Mouse (Mus musculus) bone marrow, adult 2 months (tissue): ENCODE measurements around the gene Cyp27b1. TPM values are rescaled to one million over a fixed set of nuclear protein-coding genes. Genes with fewer than 3 reads are reported as not detected.

Experiments
- H3K27ac ChIP-seq: fragments of 200-500 bp; 2 replicates; pipeline ENCODE4 v1.5.1; 2012; ENCODE audit warnings: low read depth, mild to moderate bottlenecking, control low read depth, inconsistent platforms, low read length; ENCODE audit not compliant: control insufficient read depth, poor library complexity, insufficient read depth
- H3K4me1 ChIP-seq: fragments of 200-500 bp; 2 replicates; pipeline ENCODE4 v1.6.1; 2011; ENCODE audit warnings: low read length; ENCODE audit not compliant: control insufficient read depth, insufficient read depth
- H3K4me3 ChIP-seq: fragments of 200-500 bp; replicated peaks from 2 replicates; pipeline ENCODE3; 2011; ENCODE audit warnings: mild to moderate bottlenecking, low read depth, low read length, control low read depth; ENCODE audit not compliant: control insufficient read depth
- CTCF ChIP-seq: fragments of 200-500 bp; IDR thresholded peaks from 2 replicates; pipeline ENCODE4 v1.5.1; 2011; ENCODE audit warnings: low read length, control low read depth; ENCODE audit not compliant: control insufficient read depth, insufficient read depth
- POLR2A ChIP-seq: fragments of 200-500 bp; IDR thresholded peaks from 2 replicates; pipeline ENCODE4 v1.6.1; 2011; ENCODE audit warnings: low read depth, mild to moderate bottlenecking, control low read depth, low read length, borderline replicate concordance; ENCODE audit not compliant: control insufficient read depth
- WGBS: fragments of 180-500 bp; shearing (Covaris S2); methylation state at CpG from one replicate; pipeline ENCODE4 v1.1.7; 2018; 5-methylcytosine and 5-hydroxymethylcytosine counted together
- polyA plus RNA-seq: library from polyadenylated mRNA; stranded (reverse); fragments of >200 nt; gene quantifications from 2 replicates; pipeline ENCODE4 v1.2.4, GENCODE M21; 2011; ENCODE audit warnings: low replicate concordance; ENCODE audit not compliant: missing spikeins, insufficient read depth, insufficient read length

The Cyp27b1 gene
- polyA plus RNA-seq, 1 experiment: not detected

GRCm38 (mm10) chr10:127018422-127018821 lies 29.6 kb upstream of the Cyp27b1 start:
- WGBS: 83% methylated on average over 16 of the region's 16 CpGs
- Histone ChIP-seq H3K4me1 (no peaks in the 10 kb centered on the region), H3K4me3 (no peak overlapping the region), H3K27ac (no peak overlapping the region)
- no peak for TF ChIP-seq CTCF
- no peak for TF ChIP-seq POLR2A

GRCm38 (mm10) chr10:127030336-127031296 lies 17.4 kb upstream of the Cyp27b1 start, which contains the start of gene Tsfm:
Tsfm (minus strand) TSS chr10:127030840.
- Histone ChIP-seq H3K4me3 (peak within 1 kb of the TSS; percentile 92), H3K27ac (peak within 1 kb of the TSS; percentile 18; the same call in 1 of the 2 replicates), H3K4me1 (no peaks in the 10 kb centered on the region)
- TF ChIP-seq POLR2A (peak; percentile 81; the same call in 1 of the 2 replicates), CTCF (peak; percentile 97)
- WGBS: 4% methylated on average over 56 of the region's 56 CpGs

- TF ChIP-seq CTCF (no peak), POLR2A (no peak)
- no peak overlapping the region for H3K27ac ChIP-seq
- no peaks in the 10 kb centered on the region for H3K4me1 ChIP-seq
- WGBS: 77% methylated on average over 8 of the region's 8 CpGs
- H3K4me3 ChIP-seq: no peak overlapping the region
Measured at GRCm38 (mm10) chr10:127033301-127033741, 14.7 kb upstream of the Cyp27b1 start.

GRCm38 (mm10) chr10:127036273-127036672 lies 11.8 kb upstream of the Cyp27b1 start:
- TF ChIP-seq POLR2A (no peak), CTCF (no peak)
- 83% methylated on average over 12 of the region's 12 CpGs for WGBS
- no peak overlapping the region for H3K4me3 ChIP-seq

GRCm38 (mm10) chr10:127037641-127038040 lies 10.4 kb upstream of the Cyp27b1 start:
- TF ChIP-seq POLR2A: no peak
- TF ChIP-seq CTCF: no peak
- 76% methylated on average over 12 of the region's 12 CpGs for WGBS
- Histone ChIP-seq H3K4me1 (peaks cover 1% of the 10 kb centered on the region; the same call in 1 of the 2 replicates), H3K27ac (no peak overlapping the region), H3K4me3 (no peak overlapping the region)

More at GRCm38 (mm10) chr10:127036273-127036672, 11.8 kb upstream of the Cyp27b1 start:
- Histone ChIP-seq H3K4me1 (peaks cover 1% of the 10 kb centered on the region; the same call in 1 of the 2 replicates), H3K27ac (no peak overlapping the region)

- 2% methylated on average over 20 of the region's 20 CpGs for WGBS
- H3K27ac ChIP-seq: no peak overlapping the region
- H3K4me1 ChIP-seq: peaks cover 1% of the 10 kb centered on the region; the same call in 1 of the 2 replicates
- H3K4me3 ChIP-seq: peak overlapping the region; percentile 82
- no peak for TF ChIP-seq CTCF
Measured at GRCm38 (mm10) chr10:127040569-127041214, 7.4 kb upstream of the Cyp27b1 start.

- TF ChIP-seq POLR2A (no peak), CTCF (no peak)
- H3K4me3 ChIP-seq: peak within 1 kb of the TSS; percentile 82
- H3K27ac ChIP-seq: peak within 1 kb of the TSS; percentile 48; the same call in 1 of the 2 replicates
- H3K4me1 ChIP-seq: peaks cover 1% of the 10 kb centered on the region; the same call in 1 of the 2 replicates
- under 1% methylated on average over 28 of the region's 28 CpGs for WGBS
Measured at GRCm38 (mm10) chr10:127041274-127041766, 6.7 kb upstream of the Cyp27b1 start, which contains the start of the genes Mettl1 and Eef1akmt3. Mettl1 (plus strand) TSS chr10:127041414. Eef1akmt3 (minus strand) TSS chr10:127041513.
